Comparison of ENCODE assay signal across 25 mouse cellular contexts in genomic region chr12:112563011-112563410, GRCm38 (mm10). TPM values are rescaled to one million over a fixed set of nuclear protein-coding genes. Genes with fewer than 3 reads are reported as not detected.
DNase-seq lines count a peak whose midpoint lies in the region; ATAC-seq and TF ChIP-seq lines count a peak whose summit lies in the region.
"Had no signal": no experiment of that assay in that cellular context is flagged by ENCODE, and none has a peak within 500 bp of the region (broad histone marks: within the 10 kb centered on the region; RNA-seq: fewer than 3 reads in every experiment).

No protein-coding gene starts in this region.

- TF ChIP-seq EP300 in CH12.LX (IDR thresholded peaks at IDR 0.05; ENCODE audit: low read length), result no peak

- dilution Hi-C loops in CH12.LX (cut with MboI; ENCODE audit: extremely low pct_ligation_motif_present, extremely low pct_unique_long_range_greater_than_20kb, low sequenced_read_pairs), result no loop called here

- in situ Hi-C loops in CH12.LX (cut with MboI; ENCODE audit: low pct_ligation_motif_present, low pct_unique_long_range_greater_than_20kb, low sequenced_read_pairs), result loop anchor here (5.0 kb wide), 1 partner anchor 34 kb away; no protein-coding TSS in a partner anchor

- H3K4me1 ChIP-seq in CH12.LX (ENCODE audit: control insufficient read depth in 1 of 2, insufficient read depth in 2 of 2), result peaks cover 9 to 57% of the 10 kb centered on the region in 2 experiments
- no peaks in the 10 kb centered on the region for H3K4me1 ChIP-seq in hindbrain, embryonic 16.5 days (ENCODE audit: control insufficient read depth, insufficient read depth, low read depth, low read length)
- no peaks in the 10 kb centered on the region for H3K4me1 ChIP-seq in kidney, embryonic 16.5 days (ENCODE audit: insufficient read depth, low read length)
- H3K4me1 ChIP-seq: forebrain, embryonic 13.5 days; hindbrain, embryonic 15.5 days had no signal

- H3K9ac ChIP-seq in CH12.LX (ENCODE audit: insufficient read depth, low read depth), result no peak overlapping the region
- no peak overlapping the region for H3K9ac ChIP-seq in hindbrain, embryonic 16.5 days (ENCODE audit: low read depth, low read length)
- no peak overlapping the region for H3K9ac ChIP-seq in kidney, embryonic 16.5 days (replicated peaks; ENCODE audit: low read length)
- H3K9ac ChIP-seq: forebrain, embryonic 13.5 days; hindbrain, embryonic 12.5 days; hindbrain, embryonic 15.5 days had no signal

- no peaks in the 10 kb centered on the region for H3K27me3 ChIP-seq in CH12.LX (replicated peaks)
- no peaks in the 10 kb centered on the region for H3K27me3 ChIP-seq in hindbrain, embryonic 16.5 days (replicated peaks; ENCODE audit: control insufficient read depth, insufficient read depth, low read length)
- H3K27me3 ChIP-seq in kidney, embryonic 16.5 days (ENCODE audit: insufficient read depth, low read length), result no peaks in the 10 kb centered on the region
- H3K27me3 ChIP-seq: forebrain, embryonic 13.5 days; hindbrain, embryonic 15.5 days had no signal

- H3K27ac ChIP-seq in CH12.LX (ENCODE audit: insufficient read depth, low read depth), result no peak overlapping the region
- no peak overlapping the region for H3K27ac ChIP-seq in hindbrain, embryonic 16.5 days (ENCODE audit: low read depth, low read length)
- H3K27ac ChIP-seq in kidney, embryonic 16.5 days (ENCODE audit: low read length), result no peak overlapping the region
- H3K27ac ChIP-seq: forebrain, embryonic 10.5 days; forebrain, embryonic 13.5 days; hindbrain, embryonic 12.5 days; hindbrain, embryonic 15.5 days had no signal

- no peak for TF ChIP-seq CTCF in CH12.LX (conservative IDR thresholded peaks at IDR 0.05 in 1 of 2, IDR thresholded peaks at IDR 0.05 in 1 of 2; ENCODE audit: low read depth in 2 of 2, low read length in 2 of 2)

- peak; percentile 46 to 51 for DNase-seq in B cell, adult 2 months
- no peak for DNase-seq in CH12.LX (ENCODE audit: extremely low read depth)
- DNase-seq in kidney, adult 9 months, result no peak
- DNase-seq: adrenal gland, adult 8-10 months; adrenal gland, postnatal 25 days; cerebellum, adult 11-12 months; cerebellum, adult 8-10 months; cerebellum, postnatal 14 days; gastrocnemius, postnatal 10 days; gastrocnemius, postnatal 36 days; heart, adult 11 months had no signal

- WGBS in hindbrain, embryonic 16.5 days, result 85% methylated on average over 6 of the region's 6 CpGs
- WGBS in kidney, embryonic 16.5 days, result 92% methylated on average over 6 of the region's 6 CpGs

- TF ChIP-seq RAD21 in CH12.LX (IDR thresholded peaks at IDR 0.05; ENCODE audit: low read depth, low read length), result no peak

- H3K4me3 ChIP-seq in CH12.LX (replicated peaks in 1 of 3; ENCODE audit: low read depth in 2 of 3, low read length in 2 of 3, poor library complexity in 1 of 3), result no peak overlapping the region
- no peak overlapping the region for H3K4me3 ChIP-seq in hindbrain, embryonic 16.5 days (ENCODE audit: low read length)
- no peak overlapping the region for H3K4me3 ChIP-seq in kidney, embryonic 16.5 days (ENCODE audit: low read length)
- H3K4me3 ChIP-seq: forebrain, embryonic 10.5 days; forebrain, embryonic 13.5 days; hindbrain, embryonic 12.5 days; hindbrain, embryonic 15.5 days had no signal

- no peaks in the 10 kb centered on the region for H3K79me2 ChIP-seq in CH12.LX (replicated peaks; ENCODE audit: control insufficient read depth, extremely low read depth, insufficient read depth, poor library complexity, severe bottlenecking)

- H3K9me3 ChIP-seq in CH12.LX (replicated peaks; ENCODE audit: low read length), result no peaks in the 10 kb centered on the region
- no peaks in the 10 kb centered on the region for H3K9me3 ChIP-seq in hindbrain, embryonic 16.5 days (ENCODE audit: control insufficient read depth, low read length)
- H3K9me3 ChIP-seq in kidney, embryonic 16.5 days (ENCODE audit: low read length), result no peaks in the 10 kb centered on the region
- H3K9me3 ChIP-seq: forebrain, embryonic 10.5 days; forebrain, embryonic 13.5 days; G1E; hindbrain, embryonic 12.5 days; hindbrain, embryonic 15.5 days had no signal

- no peak overlapping the region for H3K4me2 ChIP-seq in CH12.LX (ENCODE audit: insufficient read depth, low read depth, poor library complexity, severe bottlenecking)
- no peak overlapping the region for H3K4me2 ChIP-seq in hindbrain, embryonic 16.5 days (ENCODE audit: low read length)
- no peak overlapping the region for H3K4me2 ChIP-seq in kidney, embryonic 16.5 days (replicated peaks; ENCODE audit: low read depth, low read length)
- H3K4me2 ChIP-seq: forebrain, embryonic 13.5 days; heart, embryonic 11.5 days; hindbrain, embryonic 12.5 days; hindbrain, embryonic 15.5 days had no signal

- no peak for TF ChIP-seq POLR2A in CH12.LX (IDR thresholded peaks at IDR 0.05; ENCODE audit: low read depth, low read length)

- H3K36me3 ChIP-seq in CH12.LX (replicated peaks in 1 of 2; ENCODE audit: control insufficient read depth in 1 of 2, insufficient read depth in 1 of 2, low read length in 1 of 2), result no peaks in the 10 kb centered on the region
- H3K36me3 ChIP-seq in hindbrain, embryonic 16.5 days (ENCODE audit: control insufficient read depth, insufficient read depth, low read length), result no peaks in the 10 kb centered on the region
- no peaks in the 10 kb centered on the region for H3K36me3 ChIP-seq in kidney, embryonic 16.5 days (ENCODE audit: insufficient read depth, low read length)
- H3K36me3 ChIP-seq: forebrain, embryonic 10.5 days; G1E; hindbrain, embryonic 12.5 days; hindbrain, embryonic 15.5 days had no signal

- 0 out of 2 replicates have a peak, but pooled peaks have one; percentile 31 for ATAC-seq in megakaryocyte progenitor cell, adult 5-6 weeks (replicated peaks; ENCODE audit: poor library complexity)
- no peak for ATAC-seq in hindbrain, embryonic 16.5 days
- no peak for ATAC-seq in kidney, embryonic 16.5 days (ENCODE audit: low FRiP score, low TSS enrichment)
- ATAC-seq: forebrain, embryonic 13.5 days; forebrain, embryonic 16.5 days had no signal

TF ChIP-seq in CH12.LX, 34 proteins besides CTCF, POLR2A, EP300 and RAD21:
- 0 out of 2 replicates have a peak, but pooled peaks have one; percentile 20 for TF ChIP-seq USF2 (conservative IDR thresholded peaks at IDR 0.05; ENCODE audit: low read depth, low read length)
- TF ChIP-seq MYC (IDR thresholded peaks at IDR 0.05; ENCODE audit: low read depth, low read length), result no peak

RNA-seq across cellular contexts. Expression of gene Inf2, which starts 25.6 kb away (rescaled TPM):
- 29.7 and 36.6 TPM in 2 replicates for total RNA-seq in CH12.LX (2012; rRNA removed)
- total RNA-seq in CH12.LX (2014; rRNA removed), result 13.5 and 13.9 TPM in 2 replicates
- 129 and 131 TPM in 2 replicates for polyA plus RNA-seq in CH12.LX (2012; ENCODE audit: insufficient read length, low read depth)
- total RNA-seq in megakaryocyte progenitor cell, adult 5-6 weeks (2015), result 11.0 and 13.6 TPM in 2 replicates
- 4.8 and 7.1 TPM in 2 replicates for total RNA-seq in megakaryocyte progenitor cell, adult 5-6 weeks (2017)
- polyA plus RNA-seq in hindbrain, embryonic 16.5 days (2015; fragmentation: Nextera tagmentation; extraction: Ambion mirVana), result 1.0 and 1.1 TPM in 2 replicates
- 4.7 and 5.3 TPM in 2 replicates for polyA plus RNA-seq in kidney, embryonic 16.5 days (2015; fragmentation: Nextera tagmentation; extraction: Ambion mirVana)

RNA-seq across cellular contexts. Expression of gene Tmem179, which starts 46.5 kb away (rescaled TPM):
- total RNA-seq in CH12.LX (2012; rRNA removed) (not detected in 2 replicates), CH12.LX (2014; rRNA removed) (not detected in 2 replicates)
- not detected in 2 replicates for polyA plus RNA-seq in CH12.LX (2012; ENCODE audit: insufficient read length, low read depth)
- total RNA-seq in megakaryocyte progenitor cell, adult 5-6 weeks (2015), result not detected in 2 replicates
- total RNA-seq in megakaryocyte progenitor cell, adult 5-6 weeks (2017), result not detected in 2 replicates
- 92.7 and 96.1 TPM in 2 replicates for polyA plus RNA-seq in hindbrain, embryonic 16.5 days (2015; fragmentation: Nextera tagmentation; extraction: Ambion mirVana)
- 0.67 and 0.91 TPM in 2 replicates for polyA plus RNA-seq in kidney, embryonic 16.5 days (2015; fragmentation: Nextera tagmentation; extraction: Ambion mirVana)
- total RNA-seq: G1E; gastrocnemius, adult 18-20 months; gastrocnemius, postnatal 36 days; heart, adult 8-10 months; heart, postnatal 25 days; hematopoietic stem cell, adult 5-6 weeks had no signal

RNA-seq across cellular contexts. Expression of gene Adssl1, which starts 56.8 kb away (rescaled TPM):
- 9.4 and 10.7 TPM in 2 replicates for total RNA-seq in CH12.LX (2012; rRNA removed)
- 10.2 and 11.8 TPM in 2 replicates for total RNA-seq in CH12.LX (2014; rRNA removed)
- 29.4 and 37.1 TPM in 2 replicates for polyA plus RNA-seq in CH12.LX (2012; ENCODE audit: insufficient read length, low read depth)
- total RNA-seq in megakaryocyte progenitor cell, adult 5-6 weeks (2015), result 113 and 131 TPM in 2 replicates
- 113 and 126 TPM in 2 replicates for total RNA-seq in megakaryocyte progenitor cell, adult 5-6 weeks (2017)
- polyA plus RNA-seq in hindbrain, embryonic 16.5 days (2015; fragmentation: Nextera tagmentation; extraction: Ambion mirVana), result 7.7 and 7.9 TPM in 2 replicates
- 10.7 and 12.7 TPM in 2 replicates for polyA plus RNA-seq in kidney, embryonic 16.5 days (2015; fragmentation: Nextera tagmentation; extraction: Ambion mirVana)
- total RNA-seq: G1E had no signal

Comparison
In these comparisons a context has a peak if more than half of its experiments do, and no peak if none do; other contexts are left out.
1. DNase-seq: peak in B cell, adult 2 months (2 of 2); none in CH12.LX (single experiment) and kidney, adult 9 months (single experiment).
2. RNA of gene Inf2, which starts 25.6 kb away (polyA plus RNA-seq): 129 to 131 TPM in CH12.LX; 4.7 to 5.3 TPM in kidney, embryonic 16.5 days and 1.0 to 1.1 TPM in hindbrain, embryonic 16.5 days; every median in the first group is over 10 times any median in the second.
3. RNA of gene Tmem179, which starts 46.5 kb away (polyA plus RNA-seq): 92.7 to 96.1 TPM in hindbrain, embryonic 16.5 days; 0.67 to 0.91 TPM in kidney, embryonic 16.5 days and not detected in CH12.LX; every median in the first group is over 10 times any median in the second.